Mouse (Mus musculus) small intestine, adult 2 months (tissue): Measurements from ENCODE around the gene Gabarapl2.

Experiments
- CTCF ChIP-seq: fragments of 200-500 bp; IDR thresholded peaks from 2 replicates; pipeline ENCODE4 v1.5.1; 2012; ENCODE audit warnings: low read depth, mild to moderate bottlenecking, control low read depth, inconsistent platforms, low read length, moderate library complexity, mixed read lengths; ENCODE audit not compliant: insufficient replicate concordance, insufficient read length; ENCODE audit errors: extremely low read depth
- POLR2A ChIP-seq: fragments of 200-500 bp; IDR thresholded peaks from 2 replicates; pipeline ENCODE4 v1.6.1; 2012; ENCODE audit warnings: low read depth, mild to moderate bottlenecking, control low read depth, inconsistent platforms, low read length, moderate library complexity

DNA sequence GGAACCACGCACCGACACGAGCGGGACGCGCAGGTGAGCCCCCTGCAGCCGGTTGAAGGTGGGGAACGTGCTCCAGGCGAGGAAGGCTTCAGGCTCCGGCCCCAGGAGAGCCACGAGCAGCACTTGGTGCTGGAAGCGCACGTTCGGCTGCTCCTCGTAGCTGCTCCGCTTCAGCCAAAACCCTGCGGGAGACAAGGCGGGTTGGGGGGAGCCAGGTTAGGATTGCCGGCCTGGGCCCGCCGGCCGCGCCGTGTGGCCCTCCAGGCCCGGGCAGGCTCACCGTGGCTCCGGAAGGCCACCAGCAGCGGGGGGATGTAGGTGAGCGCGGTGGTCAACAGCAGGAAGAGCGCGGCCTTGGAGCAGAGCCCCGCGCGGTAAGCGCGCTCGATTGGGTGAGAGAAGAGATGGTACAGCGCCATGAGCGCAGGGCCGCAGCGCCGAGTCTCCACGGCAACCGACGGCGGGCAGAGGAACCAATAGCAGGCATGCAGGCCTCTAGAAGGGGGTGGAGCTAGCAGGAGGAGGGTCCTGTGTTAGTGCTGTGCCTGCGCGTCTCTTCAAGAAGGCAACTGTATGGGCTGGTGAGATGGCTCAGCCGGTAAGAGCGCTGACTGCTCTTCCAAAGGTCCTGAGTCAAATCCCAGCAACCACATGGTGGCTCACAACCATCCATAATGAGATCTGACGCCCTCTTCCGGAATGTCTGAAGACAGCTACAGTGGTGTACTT, 7.0 kb upstream of the Gabarapl2 start, which contains the start of gene Tmem231:
- TF ChIP-seq POLR2A (no peak), CTCF (no peak)
